Mouse (Mus musculus) lung, adult 2 months (tissue): ENCODE results near the gene Rbm15. TPM values are rescaled to one million over a fixed set of nuclear protein-coding genes. Genes with fewer than 3 reads are reported as not detected.
A peak's percentile ranks its signal among the peaks of the same experiment; 100 is the strongest.

ENCODE experiments used
- DNase-seq: peaks from one replicate; pipeline ENCODE4 v3.0.0; 2022
- H3K4me1 ChIP-seq: fragments of 200-500 bp; 2 replicates; pipeline ENCODE4 v1.6.1; 2011; ENCODE audit warnings: low read length; ENCODE audit not compliant: control insufficient read depth, insufficient read depth
- H3K4me3 ChIP-seq: fragments of 200-500 bp; replicated peaks from 2 replicates; pipeline ENCODE3; 2011; ENCODE audit warnings: low read depth, mild to moderate bottlenecking, control low read depth, low read length; ENCODE audit errors: extremely low read depth
- CTCF ChIP-seq: fragments of 200-500 bp; IDR thresholded peaks from 2 replicates; pipeline ENCODE4 v1.5.1; 2011; ENCODE audit warnings: mild to moderate bottlenecking, low read length, control low read depth; ENCODE audit not compliant: insufficient read depth
- POLR2A ChIP-seq: fragments of 200-500 bp; IDR thresholded peaks from 2 replicates; pipeline ENCODE4 v1.6.1; 2011; ENCODE audit warnings: low read depth, mild to moderate bottlenecking, control low read depth, low read length, borderline replicate concordance; ENCODE audit errors: extremely low read depth
- whole genome bisulfite sequencing: fragments of 180-500 bp; shearing (Covaris S2); methylation state at CpG from one replicate; pipeline ENCODE4 v1.1.7; 2018; 5-methylcytosine and 5-hydroxymethylcytosine counted together
- polyA plus RNA-seq: library from polyadenylated mRNA; depleted of rRNA; stranded (reverse); fragments of >200 nt; gene quantifications from 2 replicates; pipeline ENCODE4 v1.2.3, GENCODE M21; 2012

Rbm15 gene
- polyA plus RNA-seq, 1 experiment: 6.0 TPM

DNA sequence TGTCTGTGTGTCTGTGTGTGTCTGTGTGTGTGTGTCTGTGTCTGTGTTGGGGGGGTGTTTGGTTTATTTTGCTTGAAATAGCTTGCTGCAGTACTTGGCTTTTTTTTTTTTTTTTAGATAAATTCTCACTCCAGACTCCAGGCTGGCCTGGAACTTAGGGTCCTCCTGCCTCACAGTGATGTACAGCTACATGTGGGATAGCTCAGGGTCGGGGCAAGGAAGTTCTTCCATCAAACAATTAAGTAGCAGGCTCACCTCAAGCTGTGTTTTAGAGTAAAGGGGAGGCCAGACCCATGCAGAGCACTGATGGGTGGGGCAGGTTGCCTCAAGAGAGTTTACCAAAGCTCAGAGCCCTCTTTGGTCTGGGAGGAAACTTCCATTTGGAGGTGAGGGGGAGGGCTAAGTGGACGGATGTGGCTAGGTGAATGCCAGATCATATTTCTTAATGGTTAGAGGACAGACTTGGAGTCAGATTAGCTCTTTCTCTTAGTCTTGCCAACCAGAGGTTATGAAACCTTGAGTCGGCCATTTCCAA, 24.3 kb upstream of the Rbm15 start:
- DNase-seq: no peak
- Histone ChIP-seq H3K4me3 (no peak overlapping the region), H3K4me1 (0 out of 2 replicates have a peak, but pooled peaks cover 2% of the 10 kb centered on the region)
- TF ChIP-seq CTCF (no peak), POLR2A (no peak)
- WGBS: 56% methylated on average over 3 of the region's 3 CpGs

DNA sequence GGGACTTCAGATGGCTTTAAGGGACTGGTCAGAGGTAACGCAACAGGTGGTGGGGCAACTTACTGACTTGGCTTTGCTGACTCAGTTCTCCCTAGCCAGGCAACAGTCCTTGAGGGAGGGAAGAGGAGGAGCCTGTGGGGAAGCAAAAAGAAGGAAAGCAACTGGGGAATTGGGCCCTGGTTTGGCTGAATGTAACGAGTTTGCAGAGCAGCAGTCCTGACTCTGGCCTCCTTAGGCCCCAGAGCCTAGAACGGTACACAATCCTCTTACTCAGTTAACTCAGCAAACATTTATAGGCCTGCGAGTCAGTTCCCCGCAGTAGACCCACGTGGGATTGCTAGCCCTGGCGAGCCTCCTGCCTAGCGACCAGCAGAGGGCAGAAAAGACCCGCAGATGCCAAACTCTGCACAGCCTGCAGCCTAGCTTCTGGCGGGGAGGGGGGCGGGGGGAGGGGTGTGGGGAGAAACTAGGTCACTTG, 23.5 kb upstream of the Rbm15 start:
- 0 out of 2 replicates have a peak, but pooled peaks cover 2% of the 10 kb centered on the region for H3K4me1 ChIP-seq
- WGBS: 2% methylated on average over 11 of the region's 11 CpGs
- no peak overlapping the region for H3K4me3 ChIP-seq
- TF ChIP-seq CTCF: peak; percentile 64
- no peak for TF ChIP-seq POLR2A
- peak; percentile 60 for DNase-seq

DNA sequence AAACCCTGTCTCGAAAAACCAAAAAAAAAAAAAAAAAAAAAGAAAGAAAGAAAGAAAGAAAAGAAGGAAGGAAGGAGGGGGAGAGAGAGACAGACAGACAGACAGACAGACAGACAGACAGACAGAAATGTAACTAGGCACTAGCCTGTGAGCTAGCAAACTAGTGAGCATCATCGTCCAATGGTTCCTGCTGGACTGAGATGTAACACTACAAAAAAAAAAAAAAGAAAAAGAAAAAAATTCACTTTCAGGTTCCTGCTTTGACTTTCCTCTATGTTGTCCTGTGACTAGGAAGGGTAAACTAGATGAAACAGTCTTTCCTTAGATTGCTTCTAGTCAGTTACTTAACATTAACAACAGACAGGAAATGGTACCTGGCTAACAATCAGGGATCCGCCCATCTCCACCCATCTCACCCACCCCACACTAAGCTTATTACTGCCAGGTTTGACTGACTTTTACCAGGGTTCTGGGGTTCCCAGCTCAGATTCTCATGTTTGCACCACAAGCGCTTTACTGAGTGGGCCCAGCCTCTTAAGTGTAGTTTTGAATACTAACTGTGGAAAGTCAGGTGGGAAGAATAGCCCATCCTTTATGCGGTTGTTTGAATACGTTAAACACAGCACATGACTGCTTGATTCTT, 22.3 kb upstream of the Rbm15 start:
- TF ChIP-seq POLR2A (no peak), CTCF (no peak)
- no peak overlapping the region for H3K4me3 ChIP-seq
- DNase-seq: no peak
- H3K4me1 ChIP-seq: 0 out of 2 replicates have a peak, but pooled peaks cover 2% of the 10 kb centered on the region
- 82% methylated on average over 6 of the region's 6 CpGs for WGBS

DNA sequence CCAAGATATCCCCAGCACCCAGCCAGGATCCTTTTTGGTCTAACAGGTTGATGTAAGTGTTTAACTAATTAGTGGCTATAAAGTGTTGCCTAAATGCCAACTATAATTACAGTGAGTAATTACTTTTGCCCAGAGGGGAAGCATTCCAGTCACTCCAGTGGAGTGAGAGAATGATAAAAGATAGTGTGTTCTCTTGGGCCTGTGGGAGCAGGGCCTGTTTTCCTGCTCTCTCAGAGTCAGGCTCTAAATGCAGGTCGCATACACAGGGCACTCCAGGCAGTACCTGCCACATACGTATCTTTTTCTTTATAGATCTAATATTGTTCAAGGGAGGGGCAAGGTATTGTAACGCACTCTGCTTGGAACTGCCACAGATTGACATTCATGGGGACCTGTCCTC, 18.2 kb upstream of the Rbm15 start:
- Histone ChIP-seq H3K4me3 (no peak overlapping the region), H3K4me1 (no peaks in the 10 kb centered on the region)
- 67% methylated on average over 3 of the region's 3 CpGs for WGBS
- no peak for TF ChIP-seq POLR2A
- no peak for TF ChIP-seq CTCF
- DNase-seq: no peak

DNA sequence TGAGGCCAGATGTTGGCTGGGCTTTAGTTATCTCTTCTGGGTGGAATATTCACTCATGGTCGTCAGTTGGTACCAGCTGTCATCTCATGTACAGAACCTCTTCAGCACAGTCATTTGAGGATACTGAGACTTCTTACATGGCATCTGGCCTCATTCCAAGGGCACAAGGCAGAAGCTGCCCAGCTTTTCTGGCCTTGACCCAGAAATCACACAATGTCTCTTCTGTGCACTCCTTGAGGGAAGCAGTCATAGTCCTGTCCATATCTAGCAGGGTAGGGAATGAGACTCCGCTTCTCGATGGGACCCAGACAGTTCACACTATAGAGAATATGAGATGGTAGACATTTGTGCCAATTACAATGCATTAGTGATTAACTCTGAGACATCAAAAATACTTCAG, 15.5 kb upstream of the Rbm15 start:
- no peak overlapping the region for H3K4me3 ChIP-seq
- DNase-seq: no peak
- WGBS: 66% methylated on average over 3 of the region's 3 CpGs
- no peaks in the 10 kb centered on the region for H3K4me1 ChIP-seq
- TF ChIP-seq POLR2A (no peak), CTCF (no peak)

DNA sequence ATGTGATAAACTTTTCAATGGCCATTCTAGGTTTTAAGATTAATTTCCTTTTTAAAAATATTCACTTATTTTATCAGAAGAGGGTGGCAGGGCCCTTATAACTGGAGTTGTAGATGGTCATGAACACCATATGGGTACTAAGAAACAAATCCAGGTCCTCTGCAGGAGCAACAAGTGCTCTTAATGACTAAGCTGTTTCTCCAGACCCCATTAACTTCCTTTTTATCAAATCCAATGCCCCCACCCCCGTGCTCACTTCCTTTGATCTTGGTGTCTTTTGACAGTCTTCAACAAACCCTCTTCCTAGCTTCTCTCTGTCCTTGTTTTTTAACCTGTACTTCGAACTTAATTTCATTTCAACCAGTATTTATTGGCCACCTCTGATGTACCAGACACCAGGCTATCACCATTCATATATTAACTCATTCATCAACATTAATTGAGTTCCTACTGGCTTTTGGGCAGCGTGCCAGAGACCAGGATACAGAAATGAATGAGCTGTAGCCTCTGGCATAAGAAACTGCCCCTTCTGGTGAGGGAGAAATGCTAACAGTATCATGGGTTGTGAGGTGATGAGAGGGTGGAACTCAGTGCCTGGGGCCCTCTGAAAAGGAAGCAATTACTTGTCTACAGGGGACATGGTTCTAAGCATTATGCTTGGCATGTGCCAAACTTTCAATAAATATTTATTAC, 11.7 kb upstream of the Rbm15 start:
- no peaks in the 10 kb centered on the region for H3K4me1 ChIP-seq
- 19% methylated on average over 3 of the region's 3 CpGs for WGBS
- TF ChIP-seq CTCF: no peak
- no peak for TF ChIP-seq POLR2A
- no peak overlapping the region for H3K4me3 ChIP-seq
- no peak for DNase-seq

DNA sequence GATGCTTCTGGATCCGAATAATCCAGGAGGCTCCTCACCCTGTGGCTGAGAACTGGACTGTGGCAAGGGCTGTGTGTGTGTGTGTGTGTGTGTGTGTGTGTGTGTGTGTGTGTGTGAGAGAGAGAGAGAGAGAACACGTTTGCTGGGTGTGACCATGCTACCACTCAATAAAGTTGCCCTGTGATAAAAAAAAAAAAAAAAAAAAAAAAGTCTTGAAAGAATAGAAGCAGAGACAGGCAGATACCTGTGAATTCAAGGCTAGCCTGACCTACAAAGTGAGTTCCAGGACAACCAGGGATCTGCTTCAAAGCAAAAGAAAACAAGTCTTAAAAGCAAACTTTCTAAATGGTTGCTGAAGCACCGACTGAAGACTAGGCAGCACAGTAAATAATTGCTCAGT, 10.5 kb upstream of the Rbm15 start:
- 50% methylated on average over 3 of the region's 3 CpGs for WGBS

DNA sequence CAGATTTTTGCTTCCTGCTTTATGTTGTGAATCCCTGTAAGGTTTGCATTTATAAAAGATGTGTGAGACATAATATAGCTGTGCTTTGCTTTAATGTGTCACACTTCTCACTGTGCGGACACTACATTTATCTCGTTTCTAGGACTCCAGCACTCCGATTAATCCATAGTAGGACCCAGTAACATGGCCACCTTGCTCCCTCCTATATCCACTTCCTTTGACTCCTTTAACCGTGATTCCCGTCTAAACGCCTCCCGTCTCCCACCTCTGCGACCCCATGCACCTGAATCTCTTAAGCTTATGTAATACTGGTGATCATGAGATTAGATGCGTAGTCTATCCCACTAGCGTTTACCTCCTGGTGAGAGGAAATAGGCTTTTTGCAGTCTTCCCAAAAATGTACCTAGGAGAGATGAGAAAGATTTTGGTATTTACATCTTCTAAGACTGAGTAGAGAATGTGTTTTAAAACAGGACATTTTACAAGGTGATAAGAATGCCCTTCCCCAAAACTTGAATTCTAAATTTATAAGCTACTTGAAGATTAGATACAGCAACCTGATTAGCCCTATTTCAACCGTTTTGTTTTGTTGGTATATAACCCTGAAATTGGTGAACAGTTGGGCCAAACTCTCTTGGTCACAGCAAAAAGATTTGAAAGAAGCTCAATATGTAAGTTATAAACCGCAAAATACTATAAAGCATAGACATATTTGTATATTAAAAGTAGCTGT, 895 bp upstream of the Rbm15 start:
- TF ChIP-seq POLR2A (no peak), CTCF (no peak)
- 12% methylated on average over 12 of the region's 12 CpGs for whole genome bisulfite sequencing
- no peak for DNase-seq
- H3K4me1 ChIP-seq: peaks cover 15% of the 10 kb centered on the region
- H3K4me3 ChIP-seq: peak overlapping the region; percentile 92

More for the DNA sequence above, 10.5 kb upstream of the Rbm15 start:
- no peak overlapping the region for H3K4me3 ChIP-seq
- TF ChIP-seq POLR2A (no peak), CTCF (no peak)
- no peaks in the 10 kb centered on the region for H3K4me1 ChIP-seq
- DNase-seq: no peak

DNA sequence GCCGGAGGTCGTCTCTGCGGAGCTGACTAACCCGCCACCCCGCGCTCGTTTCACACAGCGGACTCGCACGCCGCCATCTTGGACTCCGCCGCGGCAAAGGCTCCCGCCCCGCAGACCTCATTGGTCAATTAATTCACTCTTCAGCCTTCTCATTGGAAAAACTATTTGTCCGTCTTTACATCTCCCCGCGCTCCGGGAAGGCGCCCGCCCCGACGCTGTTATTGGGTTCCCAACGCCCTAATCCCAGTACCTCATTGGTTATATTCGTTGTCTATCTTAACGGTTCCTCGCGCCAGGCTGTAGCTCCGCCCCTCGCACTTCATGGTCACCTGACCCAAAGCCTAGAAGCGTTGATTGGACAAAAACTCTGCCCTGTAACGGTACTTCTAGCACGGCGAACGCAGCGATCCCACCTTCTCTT, 503 bp downstream of the Rbm15 start:
- DNase-seq: peak; percentile 91

More for the DNA sequence above, 503 bp downstream of the Rbm15 start:
- peak; percentile 77; the same call in 1 of the 2 replicates for TF ChIP-seq POLR2A
- no peak for TF ChIP-seq CTCF
- Histone ChIP-seq H3K4me3 (peak overlapping the region; percentile 92), H3K4me1 (peaks cover 15% of the 10 kb centered on the region)
- under 1% methylated on average over 37 of the region's 37 CpGs for WGBS
